Mouse (Mus musculus) heart, embryonic 10.5 days (tissue): ENCODE measurements around the gene Ctc1. TPM values are rescaled to one million over a fixed set of nuclear protein-coding genes. Genes with fewer than 3 reads are reported as not detected.
A peak's percentile ranks its signal among the peaks of the same experiment; 100 is the strongest.
"Not testable (repeated sequence)": the region's sequence is repeated elsewhere in the genome, so short reads cannot be mapped to it uniquely, and the experiment has no call there.

ENCODE experiments used
- DNase-seq: peaks from one replicate; pipeline ENCODE4 v3.0.0-alpha.2; 2017; ENCODE audit warnings: low spot score
- H3K27ac ChIP-seq: fragments of 300-500 bp; sonication (generic); 2 replicates; pipeline ENCODE4 v1.5.1; 2016; ENCODE audit warnings: mild to moderate bottlenecking
- H3K27me3 ChIP-seq: fragments of 300-500 bp; sonication (generic); 2 replicates; pipeline ENCODE4 v1.6.1; 2016; ENCODE audit warnings: mild to moderate bottlenecking; ENCODE audit not compliant: poor library complexity, insufficient read depth, severe bottlenecking
- H3K36me3 ChIP-seq: fragments of 300-500 bp; sonication (generic); 2 replicates; pipeline ENCODE4 v1.6.1; 2016; ENCODE audit warnings: mild to moderate bottlenecking, moderate library complexity
- H3K4me1 ChIP-seq: fragments of 300-500 bp; sonication (generic); 2 replicates; pipeline ENCODE4 v1.6.1; 2016; ENCODE audit warnings: mild to moderate bottlenecking
- H3K4me3 ChIP-seq: fragments of 300-500 bp; sonication (generic); 2 replicates; pipeline ENCODE4 v1.5.1; 2016; ENCODE audit warnings: mild to moderate bottlenecking, moderate library complexity
- H3K9me3 ChIP-seq: fragments of 300-500 bp; sonication (generic); 2 replicates; pipeline ENCODE4 v1.6.1; 2016; ENCODE audit warnings: mild to moderate bottlenecking, moderate library complexity
- WGBS: fragments of 180-500 bp; shearing (Covaris S2); methylation state at CpG from one replicate; pipeline ENCODE4 v1.1.7; 2016; 5-methylcytosine and 5-hydroxymethylcytosine counted together
- polyA plus RNA-seq: library from polyadenylated mRNA; unstranded; fragments of >200 nt; fragmentation: Nextera tagmentation; extraction: Ambion mirVana; gene quantifications from 2 replicates; pipeline ENCODE4 v1.2.1, GENCODE M21; 2016

The Ctc1 gene
- polyA plus RNA-seq, 1 experiment from 2014 or later: 69.0 TPM

DNA sequence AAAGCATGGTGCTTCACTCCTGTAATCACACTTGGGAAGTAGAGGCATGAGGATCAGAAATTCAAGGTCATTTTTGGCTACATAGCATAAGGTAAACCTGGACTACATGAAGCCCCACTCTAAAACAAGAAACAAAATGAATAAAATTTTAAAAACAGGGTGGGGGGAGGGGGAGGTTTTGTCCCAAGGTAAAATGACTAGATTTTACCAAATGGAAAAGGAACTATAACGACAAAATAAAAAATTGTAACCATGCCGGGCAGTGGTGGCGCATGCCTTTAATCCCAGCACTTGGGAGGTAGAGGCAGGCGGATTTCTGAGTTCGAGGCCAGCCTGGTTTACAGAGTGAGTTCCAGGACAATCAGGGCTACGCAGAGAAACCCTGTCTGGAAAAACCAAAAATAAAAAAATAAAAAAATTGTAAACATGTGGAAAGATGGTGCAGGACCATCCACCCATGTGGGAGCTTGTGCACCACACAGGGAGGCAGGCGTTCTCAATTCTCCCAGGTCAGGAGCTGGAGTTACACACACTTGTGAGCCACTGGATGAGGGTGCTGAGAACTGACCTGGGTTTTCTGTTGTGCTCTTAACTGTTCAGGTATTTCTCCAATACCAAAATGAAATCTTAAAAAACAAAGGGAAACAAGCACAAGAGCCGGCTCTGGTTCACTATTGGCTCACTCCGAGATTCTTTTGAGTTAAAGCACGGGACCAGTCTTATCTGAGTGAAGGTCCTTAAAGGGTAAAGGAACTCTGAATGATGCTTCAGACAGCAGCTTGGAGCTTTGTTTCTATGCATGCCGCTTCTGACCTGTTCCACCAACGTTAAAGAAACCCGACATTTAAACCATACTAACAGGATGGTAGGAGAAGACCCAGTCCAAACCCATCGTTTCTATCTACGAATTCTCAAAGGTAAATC lies 5.0 kb upstream of the Ctc1 start:
- H3K36me3 ChIP-seq: no peaks in the 10 kb centered on the region
- peaks cover 26% of the 10 kb centered on the region for H3K4me1 ChIP-seq
- no peaks in the 10 kb centered on the region for H3K27me3 ChIP-seq
- H3K9me3 ChIP-seq: no peaks in the 10 kb centered on the region
- 0 out of 2 replicates have a peak overlapping the region, but pooled peaks have one; percentile 94 for H3K27ac ChIP-seq
- DNase-seq: no peak
- 79% methylated on average over 15 of the region's 15 CpGs for WGBS
- no peak overlapping the region for H3K4me3 ChIP-seq

- not testable (repeated sequence) for DNase-seq, H3K27me3 ChIP-seq, H3K9me3 ChIP-seq, H3K36me3 ChIP-seq
- H3K27ac ChIP-seq: peak overlapping the region; percentile 94
- 71% methylated on average over 2 of the region's 2 CpGs for WGBS
- H3K4me3 ChIP-seq: peak overlapping the region; percentile 65
- H3K4me1 ChIP-seq: peaks cover 26% of the 10 kb centered on the region
These were observed 4.3 kb upstream of the Ctc1 start for GRCm38 (mm10) chr11:69011445-69011844.

- Histone ChIP-seq H3K36me3 (no peaks in the 10 kb centered on the region), H3K4me3 (peak overlapping the region; percentile 65), H3K9me3 (no peaks in the 10 kb centered on the region), H3K4me1 (peaks cover 30% of the 10 kb centered on the region), H3K27me3 (no peaks in the 10 kb centered on the region), H3K27ac (peak overlapping the region; percentile 94)
- peak; percentile 97 for DNase-seq
- 1% methylated on average over 18 of the region's 18 CpGs for WGBS
These were observed 3.6 kb upstream of the Ctc1 start for GRCm38 (mm10) chr11:69012071-69012601.

DNA sequence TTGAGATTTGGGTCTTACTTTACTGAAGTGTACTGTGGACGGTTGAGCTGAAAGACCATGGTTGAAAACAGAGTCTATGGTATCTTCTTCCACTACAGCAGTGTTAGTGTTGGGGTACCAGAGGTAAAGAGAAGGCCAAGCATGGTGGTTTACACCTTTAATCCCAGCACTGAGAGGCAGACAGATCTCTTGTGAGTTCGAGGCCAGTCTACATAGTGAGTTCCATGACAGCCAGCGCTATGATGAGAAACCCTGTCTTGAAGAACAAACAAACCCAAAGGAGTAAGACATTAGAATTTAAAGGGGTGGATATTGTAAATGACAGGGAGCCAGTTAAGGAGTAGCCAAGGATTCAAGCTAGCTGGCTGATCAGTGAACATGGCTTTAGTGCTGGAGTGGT lies 1.0 kb downstream of the Ctc1 start:
- Histone ChIP-seq H3K4me1 (peaks cover 13% of the 10 kb centered on the region), H3K4me3 (peak overlapping the region; percentile 69), H3K27me3 (no peaks in the 10 kb centered on the region), H3K36me3 (peaks cover 12% of the 10 kb centered on the region), H3K27ac (peak overlapping the region; percentile 92), H3K9me3 (no peaks in the 10 kb centered on the region)
- no peak for DNase-seq
- 59% methylated on average over 3 of the region's 3 CpGs for WGBS

GRCm38 (mm10) chr11:69020691-69021090 lies 5.0 kb downstream of the Ctc1 start:
- H3K27me3 ChIP-seq: no peaks in the 10 kb centered on the region
- no peaks in the 10 kb centered on the region for H3K9me3 ChIP-seq
- peaks cover 8% of the 10 kb centered on the region for H3K4me1 ChIP-seq
- H3K36me3 ChIP-seq: peaks cover 52% of the 10 kb centered on the region
- H3K4me3 ChIP-seq: no peak overlapping the region
- no peak for DNase-seq
- H3K27ac ChIP-seq: no peak overlapping the region

- H3K9me3 ChIP-seq: no peaks in the 10 kb centered on the region
- no peak for DNase-seq
- H3K27me3 ChIP-seq: no peaks in the 10 kb centered on the region
- peaks cover 100% of the 10 kb centered on the region for H3K36me3 ChIP-seq
- H3K4me1 ChIP-seq: no peaks in the 10 kb centered on the region
- no peak overlapping the region for H3K4me3 ChIP-seq
- 94% methylated on average over 3 of the region's 3 CpGs for WGBS
- no peak overlapping the region for H3K27ac ChIP-seq
These were observed 10.9 kb downstream of the Ctc1 start for GRCm38 (mm10) chr11:69026562-69026961.

DNA sequence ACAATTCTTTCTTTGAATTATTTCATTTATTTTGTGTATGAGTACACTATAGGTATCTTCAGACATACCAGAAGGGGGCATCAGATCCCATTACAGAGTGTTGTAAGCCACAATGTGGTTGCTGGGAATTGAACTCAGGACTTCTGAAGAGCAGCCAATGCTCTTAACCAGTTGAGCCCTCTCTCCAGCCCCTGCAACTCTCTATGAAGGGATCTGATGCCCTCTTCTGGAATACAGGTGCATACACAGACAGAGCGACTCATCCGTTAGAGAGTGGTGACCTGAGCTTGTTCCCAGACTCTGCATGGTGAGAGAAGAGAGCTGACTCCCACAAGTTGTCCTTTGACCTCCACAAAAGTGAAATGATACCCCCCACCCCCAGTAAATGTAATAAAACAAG lies 13.1 kb downstream of the Ctc1 start:
- Histone ChIP-seq H3K9me3 (no peaks in the 10 kb centered on the region), H3K36me3 (peaks cover 99% of the 10 kb centered on the region), H3K4me1 (no peaks in the 10 kb centered on the region), H3K27ac (no peak overlapping the region), H3K27me3 (no peaks in the 10 kb centered on the region), H3K4me3 (no peak overlapping the region)
- 72% methylated on average over 2 of the region's 2 CpGs for WGBS
- no peak for DNase-seq

- DNase-seq: no peak
- H3K4me3 ChIP-seq: no peak overlapping the region
- peaks cover 20% of the 10 kb centered on the region for H3K4me1 ChIP-seq
- H3K9me3 ChIP-seq: no peaks in the 10 kb centered on the region
- peaks cover 77% of the 10 kb centered on the region for H3K36me3 ChIP-seq
- WGBS: 79% methylated on average over 9 of the region's 9 CpGs
- no peak overlapping the region for H3K27ac ChIP-seq
- H3K27me3 ChIP-seq: no peaks in the 10 kb centered on the region
These were observed 17.8 kb downstream of the Ctc1 start for GRCm38 (mm10) chr11:69033552-69033951.

DNA sequence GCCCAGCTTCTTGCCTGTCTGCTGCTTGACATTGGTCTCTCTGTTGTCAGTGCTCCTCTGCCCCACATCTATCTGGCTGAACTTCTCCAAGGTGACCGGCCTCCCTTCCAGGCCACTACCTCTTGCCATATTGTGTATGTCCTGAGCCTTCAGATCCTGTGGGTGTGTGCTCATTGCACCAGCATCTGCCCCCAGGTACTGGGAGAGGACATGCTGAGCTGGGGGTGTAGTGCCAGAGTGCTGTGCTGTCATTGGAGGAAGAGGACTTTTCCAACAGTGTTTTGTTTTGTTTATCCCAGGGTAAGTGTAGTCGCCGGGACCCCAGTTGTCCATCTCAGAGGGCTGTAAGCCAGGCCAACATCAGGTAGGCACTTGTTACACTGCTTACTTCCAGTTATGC lies 18.9 kb downstream of the Ctc1 start:
- Histone ChIP-seq H3K27me3 (no peaks in the 10 kb centered on the region), H3K9me3 (no peaks in the 10 kb centered on the region), H3K27ac (no peak overlapping the region), H3K36me3 (peaks cover 67% of the 10 kb centered on the region), H3K4me3 (no peak overlapping the region), H3K4me1 (peaks cover 30% of the 10 kb centered on the region)
- no peak for DNase-seq
- WGBS: 88% methylated on average over 3 of the region's 3 CpGs

- Histone ChIP-seq H3K4me3 (peak overlapping the region; percentile 77), H3K36me3 (peaks cover 59% of the 10 kb centered on the region), H3K4me1 (peaks cover 30% of the 10 kb centered on the region), H3K27me3 (no peaks in the 10 kb centered on the region), H3K9me3 (no peaks in the 10 kb centered on the region), H3K27ac (peak overlapping the region; percentile 77)
- WGBS: 81% methylated on average over 9 of the region's 9 CpGs
- DNase-seq: no peak
These were observed 19.7 kb downstream of the Ctc1 start for GRCm38 (mm10) chr11:69035411-69035810.

DNA sequence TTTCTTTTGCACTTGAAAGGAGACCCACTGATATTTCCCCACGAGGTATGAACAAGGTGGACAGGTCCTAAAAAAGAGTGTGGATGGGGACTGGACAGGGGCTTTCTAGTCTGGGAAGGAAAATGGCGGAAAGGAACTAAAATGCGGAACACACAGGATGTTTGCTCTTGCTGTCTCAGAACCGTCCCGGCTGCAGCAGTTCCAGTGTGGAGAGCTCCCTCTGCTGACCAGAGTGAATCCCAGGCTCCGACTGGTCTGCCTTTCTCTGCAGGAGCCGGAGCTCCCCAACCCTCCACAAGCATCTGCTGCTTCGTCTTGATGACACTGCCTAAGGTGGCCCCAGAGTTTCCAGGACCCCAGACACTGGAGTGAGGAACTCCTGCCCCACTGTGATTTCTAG lies 20.1 kb downstream of the Ctc1 start:
- Histone ChIP-seq H3K27me3 (no peaks in the 10 kb centered on the region), H3K4me1 (peaks cover 30% of the 10 kb centered on the region), H3K9me3 (no peaks in the 10 kb centered on the region), H3K27ac (peak overlapping the region; percentile 77), H3K36me3 (peaks cover 54% of the 10 kb centered on the region), H3K4me3 (peak overlapping the region; percentile 77)
- DNase-seq: peak; percentile 94
- 9% methylated on average over 8 of the region's 8 CpGs for WGBS

DNA sequence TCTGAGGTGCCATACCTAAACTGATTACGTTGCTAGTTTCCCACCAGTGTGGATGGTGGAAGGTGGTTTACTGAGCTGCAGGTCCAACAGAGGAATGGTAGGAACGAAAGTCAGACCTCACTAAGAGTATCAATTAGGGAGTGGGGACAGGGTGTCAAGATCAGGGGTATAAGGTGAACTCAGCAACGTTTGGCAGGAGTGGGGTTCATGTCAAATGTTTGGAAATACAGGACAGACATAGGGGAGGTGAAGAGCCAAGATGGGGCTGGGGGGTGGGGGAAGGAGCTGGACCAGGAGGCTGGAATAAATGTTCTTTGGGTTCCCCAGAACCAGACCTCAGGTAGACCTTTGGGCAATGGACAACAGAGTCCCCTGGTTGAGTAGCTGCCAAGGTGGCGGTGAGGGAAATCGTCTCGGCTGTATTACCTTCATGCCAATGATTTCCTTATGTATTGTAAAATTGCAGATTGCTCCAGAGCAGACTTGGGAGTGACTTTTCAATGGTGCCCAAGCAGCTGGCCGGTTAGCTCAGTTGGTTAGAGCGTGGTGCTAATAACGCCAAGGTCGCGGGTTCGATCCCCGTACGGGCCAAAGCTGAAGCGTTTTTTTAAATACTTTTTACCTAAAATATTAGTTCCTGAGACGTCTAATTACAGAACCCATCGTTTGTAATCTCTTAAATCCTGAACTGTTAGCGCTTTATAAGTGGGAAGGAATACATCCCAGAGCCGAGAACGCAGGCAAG lies 20.9 kb downstream of the Ctc1 start:
- Histone ChIP-seq H3K4me3 (peak overlapping the region; percentile 77), H3K4me1 (peaks cover 30% of the 10 kb centered on the region), H3K27me3 (no peaks in the 10 kb centered on the region), H3K9me3 (no peaks in the 10 kb centered on the region), H3K36me3 (peaks cover 46% of the 10 kb centered on the region), H3K27ac (peak overlapping the region; percentile 87)
- peak; percentile 90 for DNase-seq
- 10% methylated on average over 20 of the region's 20 CpGs for WGBS
